16 mouse cellular contexts compared by ENCODE assay signal in the genomic region with DNA sequence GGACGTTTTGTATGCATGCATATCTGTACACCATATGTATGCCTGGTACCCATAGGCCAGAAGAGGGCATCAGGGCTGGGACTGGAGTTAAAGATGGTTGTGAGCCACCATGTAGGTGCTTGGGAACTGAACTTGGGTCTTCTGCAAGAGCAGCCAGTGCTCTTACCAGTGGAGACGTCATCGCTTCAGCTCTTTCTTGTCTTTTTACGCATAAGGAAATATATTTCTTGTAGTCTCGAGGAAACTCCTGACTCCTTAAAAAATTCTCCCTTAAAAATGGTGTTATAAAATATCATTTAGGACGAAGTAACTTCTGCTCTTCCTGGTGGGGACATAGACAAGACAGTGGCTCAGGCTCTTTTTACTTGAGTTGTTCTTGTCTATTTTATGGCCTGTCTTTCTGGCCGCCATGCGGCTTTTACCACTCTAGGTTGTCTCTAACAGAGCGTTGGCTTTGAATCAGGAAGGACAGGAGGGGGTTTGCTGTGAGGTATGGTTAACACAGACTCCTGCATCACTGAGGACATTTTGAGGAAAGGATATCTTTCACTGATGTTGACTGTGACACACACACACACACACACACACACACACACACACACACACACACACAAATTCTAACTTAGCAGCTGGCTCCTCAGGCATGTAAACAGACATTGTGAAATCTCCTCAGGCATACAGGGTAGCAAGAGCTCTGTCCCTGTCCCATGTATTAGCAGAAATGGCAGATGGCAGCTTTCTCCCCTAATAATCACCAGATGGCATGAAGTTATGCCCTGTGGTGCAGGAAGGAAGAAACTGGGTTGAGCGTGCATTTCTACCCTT.
A peak's percentile ranks its signal among the peaks of the same experiment; 100 is the strongest.
DNase-seq lines count a peak whose midpoint lies in the region; ATAC-seq lines count a peak whose summit lies in the region.
"Had no signal": no experiment of that assay in that cellular context is flagged by ENCODE, and none has a peak within 500 bp of the region (broad histone marks: within the 10 kb centered on the region; RNA-seq: fewer than 3 reads in every experiment).

No protein-coding gene starts in this region.

- no peak overlapping the region for H3K9ac ChIP-seq in hindbrain, embryonic 13.5 days
- H3K9ac ChIP-seq in liver, embryonic 11.5 days (ENCODE audit: low read depth, low read length), result no peak overlapping the region

- H3K27me3 ChIP-seq in hindbrain, embryonic 13.5 days, result no peaks in the 10 kb centered on the region
- H3K27me3 ChIP-seq in hindbrain, embryonic 10.5 days (ENCODE audit: insufficient read depth, poor library complexity, severe bottlenecking), result no peaks in the 10 kb centered on the region
- no peaks in the 10 kb centered on the region for H3K27me3 ChIP-seq in liver, embryonic 11.5 days (replicated peaks; ENCODE audit: control insufficient read depth, insufficient read depth, low read length)

- H3K27ac ChIP-seq in hindbrain, embryonic 13.5 days, result no peak overlapping the region
- no peak overlapping the region for H3K27ac ChIP-seq in hindbrain, embryonic 10.5 days
- H3K27ac ChIP-seq in liver, embryonic 11.5 days (ENCODE audit: low read depth, low read length), result no peak overlapping the region
- H3K27ac ChIP-seq: heart, embryonic 10.5 days had no signal

- no peak overlapping the region for H3K4me2 ChIP-seq in hindbrain, embryonic 13.5 days
- no peak overlapping the region for H3K4me2 ChIP-seq in liver, embryonic 11.5 days

- 0 out of 2 replicates have a peak, but pooled peaks cover 3% of the 10 kb centered on the region for H3K9me3 ChIP-seq in hindbrain, embryonic 13.5 days
- H3K9me3 ChIP-seq in hindbrain, embryonic 10.5 days, result no peaks in the 10 kb centered on the region
- H3K9me3 ChIP-seq in liver, embryonic 11.5 days (ENCODE audit: control insufficient read depth, low read length), result no peaks in the 10 kb centered on the region

- WGBS in hindbrain, embryonic 13.5 days, result 91% methylated on average over 10 of the region's 10 CpGs
- 88% methylated on average over 10 of the region's 10 CpGs for WGBS in hindbrain, embryonic 10.5 days
- WGBS in liver, embryonic 11.5 days, result 86% methylated on average over 10 of the region's 10 CpGs

- intact Hi-C loops in gastrocnemius, postnatal 36 days (cut with DNase I), result no loop called here

- ATAC-seq in hindbrain, embryonic 13.5 days (ENCODE audit: low FRiP score), result peak; percentile 63
- no peak for ATAC-seq in liver, embryonic 11.5 days (replicated peaks; ENCODE audit: low FRiP score)

- H3K36me3 ChIP-seq in hindbrain, embryonic 13.5 days, result no peaks in the 10 kb centered on the region
- H3K36me3 ChIP-seq in hindbrain, embryonic 10.5 days, result no peaks in the 10 kb centered on the region
- no peaks in the 10 kb centered on the region for H3K36me3 ChIP-seq in liver, embryonic 11.5 days (ENCODE audit: control insufficient read depth, insufficient read depth, low read length)
- H3K36me3 ChIP-seq: heart, embryonic 10.5 days had no signal

- no peak overlapping the region for H3K4me3 ChIP-seq in hindbrain, embryonic 13.5 days
- no peak overlapping the region for H3K4me3 ChIP-seq in hindbrain, embryonic 10.5 days
- H3K4me3 ChIP-seq in liver, embryonic 11.5 days (ENCODE audit: low read depth, low read length), result no peak overlapping the region
- H3K4me3 ChIP-seq: erythroblast, embryonic 14.5 days; heart, embryonic 10.5 days had no signal

- no peak for DNase-seq in hindbrain, embryonic 10.5 days (ENCODE audit: low spot score)
- peak; percentile 85 for DNase-seq in cerebellum, adult 11 months
- peak; percentile 84 for DNase-seq in cerebellum, postnatal 25 days
- peak; percentile 67 for DNase-seq in layer of hippocampus, adult 9-11 months
- no peak for DNase-seq in gastrocnemius, postnatal 36 days
- DNase-seq in liver, embryonic 11.5 days (ENCODE audit: low spot score), result no peak
- DNase-seq in liver, result no peak
- DNase-seq: B cell, adult 2 months; embryo, embryonic 11 days; kidney, adult 8-10 months; kidney, postnatal 4 days; lung, adult 2 months; right cerebral cortex, postnatal 14 days had no signal

- H3K4me1 ChIP-seq in hindbrain, embryonic 13.5 days (replicated peaks), result no peaks in the 10 kb centered on the region
- H3K4me1 ChIP-seq in hindbrain, embryonic 10.5 days (replicated peaks), result no peaks in the 10 kb centered on the region
- H3K4me1 ChIP-seq in liver, embryonic 11.5 days (replicated peaks; ENCODE audit: control insufficient read depth, insufficient read depth, low read length), result no peaks in the 10 kb centered on the region
- H3K4me1 ChIP-seq: heart, embryonic 10.5 days had no signal

Comparison
In these comparisons a context has a peak if more than half of its experiments do, and no peak if none do; other contexts are left out.
1. DNase-seq: peak in cerebellum, adult 11 months (single experiment), cerebellum, postnatal 25 days (2 of 2) and layer of hippocampus, adult 9-11 months (single experiment); none in hindbrain, embryonic 10.5 days (single experiment), gastrocnemius, postnatal 36 days (0 of 2), liver, embryonic 11.5 days (single experiment) and liver (single experiment).